Comparison of ENCODE assay signal across 9 mouse cellular contexts in genomic region chr14:25708917-25709316, GRCm38 (mm10). TPM values are rescaled to one million over a fixed set of nuclear protein-coding genes. Genes with fewer than 3 reads are reported as not detected.
DNase-seq lines count a peak whose midpoint lies in the region; ATAC-seq and TF ChIP-seq lines count a peak whose summit lies in the region.
"Had no signal": no experiment of that assay in that cellular context is flagged by ENCODE, and none has a peak within 500 bp of the region (broad histone marks: within the 10 kb centered on the region; RNA-seq: fewer than 3 reads in every experiment).

No protein-coding gene starts in this region.

- intact Hi-C loops in gastrocnemius, postnatal 14 days (cut with DNase I; ENCODE audit: low total_unique reads) = no loop called here
- intact Hi-C loops in heart, postnatal 25 days (cut with DNase I) = loop anchor here (1.0 kb wide), 1 partner anchor 91 kb away; no protein-coding TSS in a partner anchor

- no peak for TF ChIP-seq CTCF in small intestine, adult 2 months (IDR thresholded peaks at IDR 0.05; ENCODE audit: extremely low read depth, insufficient read length, insufficient replicate concordance, low read depth, low read length)

- H3K36me3 ChIP-seq in liver, embryonic 11.5 days (ENCODE audit: control insufficient read depth, insufficient read depth, low read length) = no peaks in the 10 kb centered on the region
- H3K36me3 ChIP-seq in small intestine, adult 2 months (ENCODE audit: control insufficient read depth, insufficient read depth, low read length) = no peaks in the 10 kb centered on the region

- ATAC-seq in liver, embryonic 11.5 days (replicated peaks; ENCODE audit: low FRiP score) = 0 out of 2 replicates have a peak, but pooled peaks have one; percentile 18

- peaks cover 43% of the 10 kb centered on the region for H3K4me1 ChIP-seq in liver, embryonic 11.5 days (replicated peaks; ENCODE audit: control insufficient read depth, insufficient read depth, low read length)
- peaks cover 3% of the 10 kb centered on the region; the same call in 1 of the 2 replicates for H3K4me1 ChIP-seq in small intestine, adult 2 months (ENCODE audit: control insufficient read depth, insufficient read depth, insufficient read length, low read length)

- WGBS in liver, embryonic 11.5 days = 80% methylated on average over 2 of the region's 2 CpGs
- WGBS in small intestine, adult 2 months = 94% methylated on average over 2 of the region's 2 CpGs

- H3K27ac ChIP-seq in liver, embryonic 11.5 days (ENCODE audit: low read depth, low read length) = peak overlapping the region; percentile 48
- peak overlapping the region; percentile 7 for H3K27ac ChIP-seq in small intestine, adult 2 months (ENCODE audit: insufficient read depth, low read depth, low read length)
- H3K27ac ChIP-seq: macrophage had no signal

- no peaks in the 10 kb centered on the region for H3K9me3 ChIP-seq in liver, embryonic 11.5 days (ENCODE audit: control insufficient read depth, low read length)

- peak overlapping the region; percentile 30; the same call in 1 of the 2 replicates for H3K9ac ChIP-seq in liver, embryonic 11.5 days (ENCODE audit: low read depth, low read length)

- H3K4me2 ChIP-seq in liver, embryonic 11.5 days = no peak overlapping the region

- no peak overlapping the region for H3K4me3 ChIP-seq in liver, embryonic 11.5 days (ENCODE audit: low read depth, low read length)
- no peak overlapping the region for H3K4me3 ChIP-seq in small intestine, adult 2 months (ENCODE audit: low read depth, low read length)

- no peak for DNase-seq in liver, embryonic 11.5 days (ENCODE audit: low spot score)
- no peak for DNase-seq in liver
- DNase-seq in gastrocnemius, postnatal 14 days = peak; percentile 72
- peak; percentile 48 for DNase-seq in heart, postnatal 25 days (ENCODE audit: low spot score)
- no peak for DNase-seq in thymus, postnatal 14 days
- no peak for DNase-seq in ovary, adult 18-20 months (ENCODE audit: low spot score)
- DNase-seq in layer of hippocampus, adult 11-12 months (ENCODE audit: low spot score) = no peak

- TF ChIP-seq POLR2A in small intestine, adult 2 months (IDR thresholded peaks at IDR 0.05; ENCODE audit: low read depth, low read length) = no peak

- H3K27me3 ChIP-seq in liver, embryonic 11.5 days (replicated peaks; ENCODE audit: control insufficient read depth, insufficient read depth, low read length) = no peaks in the 10 kb centered on the region
- H3K27me3 ChIP-seq in small intestine, adult 2 months (ENCODE audit: control insufficient read depth, insufficient read depth, low read length) = no peaks in the 10 kb centered on the region

RNA-seq across cellular contexts. Expression of gene Ppif, which starts 15.0 kb away (rescaled TPM):
- 96.3 and 97.0 TPM in 2 replicates for polyA plus RNA-seq in liver, embryonic 11.5 days (2014; fragmentation: Nextera tagmentation; extraction: Ambion mirVana)
- total RNA-seq in gastrocnemius, postnatal 14 days (2021) = 10 to 100 TPM; 40.9 to 51.4 TPM
- 100 to 1,000 TPM; 277 to 296 TPM for total RNA-seq in heart, postnatal 25 days (2021)
- polyA plus RNA-seq in small intestine, adult 2 months (2012; rRNA removed) = 66.8 and 80.1 TPM in 2 replicates

RNA-seq across cellular contexts. Expression of gene Zcchc24, which starts 59.9 kb away (rescaled TPM):
- polyA plus RNA-seq in liver, embryonic 11.5 days (2014; fragmentation: Nextera tagmentation; extraction: Ambion mirVana) = 11.3 and 13.4 TPM in 2 replicates
- total RNA-seq in gastrocnemius, postnatal 14 days (2021) = 10 to 100 TPM; 45.2 to 45.5 TPM
- total RNA-seq in heart, postnatal 25 days (2021) = 10 to 100 TPM; 33.3 to 35.7 TPM
- polyA plus RNA-seq in small intestine, adult 2 months (2012; rRNA removed) = 9.0 and 10.1 TPM in 2 replicates

Comparison
In these comparisons a context has a peak if more than half of its experiments do, and no peak if none do; other contexts are left out.
1. DNase-seq: peak in gastrocnemius, postnatal 14 days (single experiment) and heart, postnatal 25 days (single experiment); none in liver, embryonic 11.5 days (single experiment), liver (single experiment), thymus, postnatal 14 days (single experiment), ovary, adult 18-20 months (single experiment) and layer of hippocampus, adult 11-12 months (single experiment).
2. RNA of gene Ppif, which starts 15.0 kb away (total RNA-seq): 277 to 296 TPM in heart, postnatal 25 days; 40.9 to 51.4 TPM in gastrocnemius, postnatal 14 days; every median in the first group is over 4 times any median in the second.